Mouse (Mus musculus) cerebellum, postnatal 25 days (tissue): ENCODE measurements at regions not wholly inside any gene's neighbourhood (a gene's known extent, or its start where the extent isn't known, plus 50 kb on each side); places are given as distances from the start of the nearest gene placed in this dataset.

ENCODE experiments used
- DNase-seq, 2 experiments: peaks; one replicate each; pipeline ENCODE4 v3.0.0; 2021; ENCODE audit warnings: mixed read lengths in 2 of 2

- no peak for DNase-seq
Observed at GRCm38 (mm10) chr5:133198546-133198945, 655.4 kb upstream of the Auts2 start.

- no peak for DNase-seq
Observed at GRCm38 (mm10) chr5:133189798-133190571, 646.8 kb upstream of the Auts2 start.

DNA sequence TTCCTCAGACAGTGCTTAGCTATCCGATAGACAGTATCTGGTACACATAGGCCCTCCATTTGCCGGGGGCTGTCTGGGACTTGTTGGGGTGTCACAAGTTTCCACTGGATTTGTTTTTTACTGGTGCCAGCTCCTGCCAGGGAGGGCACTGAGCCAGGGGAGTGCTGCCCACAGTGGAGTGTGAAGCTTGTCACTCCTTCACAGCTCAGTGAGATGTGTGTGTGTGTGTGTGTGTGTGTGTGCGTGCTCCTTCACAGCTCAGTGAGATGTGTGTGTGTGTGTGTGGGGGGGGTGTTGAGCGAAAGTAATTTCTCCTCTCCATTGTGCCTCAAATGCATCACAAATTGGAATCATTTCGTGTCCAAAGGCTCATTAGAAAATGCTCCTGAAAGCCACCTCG, 632.5 kb upstream of the Auts2 start:
- peak in 1 of 2 experiments; percentile 31 for DNase-seq

DNA sequence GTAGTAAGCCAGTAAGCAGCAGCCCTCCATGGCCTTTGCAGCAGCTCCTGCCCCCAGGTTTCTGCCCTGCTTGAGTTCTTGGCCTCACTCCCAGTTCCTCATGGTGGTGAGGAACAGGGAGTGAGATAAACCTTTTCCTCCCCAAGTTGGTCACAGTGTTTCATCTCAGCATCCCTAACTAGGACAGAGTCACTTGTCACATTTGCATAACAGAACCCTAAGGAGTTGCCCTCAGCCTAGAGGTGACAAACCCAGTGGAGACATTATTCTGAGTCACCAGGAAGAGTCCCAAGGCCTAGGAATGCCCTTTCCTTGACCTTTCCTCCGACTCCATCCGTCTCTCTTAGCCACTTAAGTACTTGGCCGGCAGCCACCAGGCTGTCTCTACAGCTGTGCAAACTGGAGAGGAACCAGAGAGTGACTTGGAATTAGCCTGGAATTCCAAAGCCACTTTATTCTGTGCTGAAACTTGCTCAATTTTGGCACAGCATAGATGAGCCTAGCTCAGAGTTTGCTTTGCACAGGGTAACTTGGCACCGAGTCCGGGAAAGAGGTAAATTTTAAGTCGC, 630.1 kb upstream of the Auts2 start:
- peak; percentile 26 to 58 for DNase-seq

- no peak for DNase-seq
Observed at GRCm38 (mm10) chr5:133172686-133173085, 629.5 kb upstream of the Auts2 start.

DNA sequence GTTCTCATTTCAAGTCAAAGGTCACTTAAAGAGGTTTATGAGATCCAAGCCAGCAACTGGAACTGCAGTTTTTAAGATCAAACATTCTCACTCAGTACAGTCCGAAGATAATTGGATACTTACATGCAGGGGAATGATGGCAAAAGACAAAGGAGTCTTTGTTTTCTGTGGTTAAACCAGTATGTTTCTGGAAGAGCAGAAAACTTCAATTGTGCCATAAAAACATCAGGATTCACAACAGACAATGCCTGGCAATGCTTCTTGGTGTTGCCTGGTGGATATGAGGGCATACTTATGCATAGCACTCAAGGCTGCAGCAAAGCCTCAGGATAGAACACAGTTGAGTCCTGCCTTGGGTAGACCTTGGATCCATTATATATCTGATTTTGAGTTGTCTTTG, 628.1 kb upstream of the Auts2 start:
- no peak for DNase-seq

GRCm38 (mm10) chr5:133167576-133167975, 624.4 kb upstream of the Auts2 start:
- DNase-seq, result no peak

DNA sequence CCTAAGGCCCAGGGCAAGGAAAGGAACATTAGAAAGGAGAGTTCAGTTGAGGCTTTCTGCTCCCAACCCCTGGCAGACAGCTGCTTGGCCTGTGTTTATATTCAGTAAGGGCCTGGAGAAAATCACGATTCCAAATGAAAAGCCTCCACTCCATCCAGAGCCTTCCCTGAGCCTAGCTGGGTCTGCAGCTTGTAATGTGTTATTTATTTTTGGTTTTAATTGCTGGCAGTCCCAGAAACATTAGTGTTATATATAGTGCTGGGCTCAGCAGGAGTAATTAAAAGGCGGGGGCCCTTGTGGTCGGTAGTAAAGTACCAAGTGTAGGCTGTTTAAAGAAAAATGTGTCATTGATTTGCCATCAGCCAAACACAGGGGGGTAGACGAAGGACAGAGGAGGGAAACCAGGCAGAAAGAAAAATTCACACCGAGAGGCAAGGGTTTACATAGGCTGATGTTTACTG, 623.9 kb upstream of the Auts2 start:
- no peak for DNase-seq

DNA sequence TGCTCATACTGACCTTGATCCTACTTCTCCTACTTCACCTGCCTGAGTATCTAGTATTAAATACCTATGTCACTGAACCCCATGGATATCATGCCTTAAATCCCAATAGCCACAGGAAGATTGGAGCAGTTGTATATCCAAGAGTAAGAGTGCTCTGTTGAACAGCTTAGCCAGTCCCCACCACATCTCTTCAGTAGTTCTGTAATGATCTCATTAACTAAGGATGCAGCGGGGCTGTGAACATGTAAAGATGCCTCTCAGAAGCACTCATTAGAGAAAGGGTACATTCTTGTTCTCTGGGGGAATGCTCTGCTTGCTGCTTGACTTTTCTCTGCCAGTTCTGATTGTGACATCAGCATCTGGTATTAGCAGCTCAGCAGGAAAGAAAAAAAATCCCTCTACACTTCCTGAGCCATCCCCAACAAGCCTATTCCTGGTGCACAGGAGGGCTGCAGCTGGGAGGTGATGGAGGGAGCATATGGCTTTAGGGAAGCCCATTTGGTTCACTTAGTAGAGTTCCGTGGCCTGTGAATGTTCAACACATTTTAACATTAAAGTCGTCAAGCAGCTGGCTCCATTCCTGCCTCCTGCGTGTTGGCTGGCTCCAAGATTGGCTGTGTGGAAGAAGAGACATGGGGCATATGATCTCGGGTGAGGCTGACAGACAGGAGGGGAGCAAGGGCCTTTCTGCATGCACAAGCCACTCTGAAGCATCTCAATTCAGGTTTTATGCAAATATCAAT, 613.1 kb upstream of the Auts2 start:
- DNase-seq, result peak; percentile 19 to 28

DNA sequence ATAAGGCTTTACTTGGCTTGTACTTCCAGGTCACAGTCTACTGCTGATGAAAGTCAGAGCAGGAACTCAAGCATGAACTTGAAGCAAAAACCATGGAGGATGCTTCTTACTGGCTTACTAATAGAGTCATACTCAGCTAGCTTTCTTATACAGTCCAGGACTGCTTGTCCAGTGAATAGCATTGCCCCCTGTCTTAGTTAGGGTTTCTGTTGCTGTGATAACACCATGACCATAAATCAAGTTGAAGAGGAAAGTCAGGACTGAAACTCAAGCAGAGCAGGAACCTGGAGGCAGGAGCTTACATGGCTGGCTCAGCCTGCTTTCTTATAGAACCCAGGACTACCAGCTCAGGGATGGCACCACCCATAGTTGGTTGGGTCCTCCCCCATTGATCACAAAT, 602.9 kb upstream of the Auts2 start:
- DNase-seq, result no peak

- DNase-seq, result no peak
Observed at GRCm38 (mm10) chr5:133143679-133144078, 600.5 kb upstream of the Auts2 start.

- no peak for DNase-seq
Observed at GRCm38 (mm10) chr5:133142401-133143115, 599.4 kb upstream of the Auts2 start.

GRCm38 (mm10) chr5:133131042-133131441, 587.9 kb upstream of the Auts2 start:
- no peak for DNase-seq

GRCm38 (mm10) chr5:133130316-133130715, 587.2 kb upstream of the Auts2 start:
- DNase-seq, result no peak

DNA sequence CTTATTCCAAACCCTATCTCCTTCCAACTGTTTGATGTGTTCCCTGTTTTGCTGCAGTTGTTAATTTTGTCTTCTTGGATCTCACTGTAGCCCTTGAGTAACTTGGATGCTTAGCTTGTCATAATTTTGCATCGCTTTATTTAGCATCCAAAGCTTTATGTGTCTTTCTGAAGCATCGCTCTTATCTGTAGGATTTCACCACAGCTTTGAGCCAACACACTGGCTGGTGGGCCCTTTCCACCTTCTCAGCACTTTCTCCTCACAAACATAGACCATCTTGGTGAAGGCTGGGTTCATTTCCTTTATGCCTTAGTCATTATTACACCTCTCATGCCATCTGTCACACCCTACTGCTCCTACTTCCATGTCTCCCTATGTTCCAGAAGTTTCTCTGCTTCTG, 581.1 kb upstream of the Auts2 start:
- DNase-seq, result no peak

DNA sequence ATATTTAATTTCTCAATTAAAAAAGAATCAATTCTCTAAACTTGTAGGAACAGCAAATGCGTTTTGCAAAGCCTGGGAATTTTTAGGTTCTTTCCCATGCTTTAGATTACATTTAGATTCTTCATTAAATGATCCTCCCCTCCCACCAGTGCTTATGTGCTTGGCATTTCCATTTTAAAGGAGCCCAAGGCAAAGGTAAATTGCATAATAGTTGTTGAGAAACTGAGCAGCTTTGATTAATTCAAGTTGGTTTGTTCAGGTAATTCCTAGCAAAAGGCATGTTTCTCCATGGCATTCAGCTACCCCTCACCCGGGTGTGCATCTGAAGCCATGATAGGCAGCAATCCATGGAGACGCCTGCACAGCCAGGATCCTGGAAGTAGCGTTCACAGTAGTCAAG, 570.8 kb upstream of the Auts2 start:
- DNase-seq, result no peak

DNA sequence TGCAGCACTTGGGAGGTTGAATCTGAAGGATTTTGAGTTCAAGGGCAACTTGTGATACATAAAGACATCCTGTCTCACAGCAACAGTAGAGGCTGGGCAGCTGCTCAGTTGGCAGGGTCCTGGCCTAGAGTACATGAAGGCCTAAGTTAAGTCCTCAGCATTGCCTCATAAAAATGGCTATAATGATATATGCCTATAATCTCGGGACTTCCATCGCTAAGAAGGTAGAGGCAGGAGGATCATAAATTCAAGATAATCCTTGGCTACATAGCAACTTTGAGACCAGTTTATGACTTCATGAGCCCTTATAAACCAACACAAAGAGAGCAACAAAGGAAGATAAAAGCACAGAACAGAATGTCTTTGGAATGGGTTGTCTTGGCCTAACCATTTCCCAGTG, 570.0 kb upstream of the Auts2 start:
- no peak for DNase-seq

- peak; percentile 25 to 49 for DNase-seq
Observed at GRCm38 (mm10) chr5:133106691-133107354, 563.7 kb upstream of the Auts2 start.

DNA sequence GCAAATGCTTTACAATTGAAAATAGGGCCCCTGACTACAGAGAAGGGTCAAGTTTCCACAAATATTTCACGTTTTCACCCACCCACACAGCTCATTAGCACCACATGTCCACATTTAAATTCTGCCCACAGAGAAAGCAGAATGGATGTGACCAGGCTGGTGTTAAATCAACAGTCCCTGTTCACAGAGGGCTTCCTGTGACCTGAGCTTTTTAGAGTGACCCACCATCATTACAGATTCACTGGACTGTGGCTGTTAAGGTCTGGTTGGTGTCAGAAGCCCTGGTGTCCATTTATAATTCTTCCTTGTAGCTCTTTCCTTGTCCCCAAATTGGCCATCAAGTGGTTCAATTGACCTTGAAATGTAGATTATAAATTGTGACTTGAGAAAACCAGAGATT, 553.2 kb upstream of the Auts2 start:
- DNase-seq, result no peak

- DNase-seq, result no peak
Observed at GRCm38 (mm10) chr5:133084859-133085258, 541.7 kb upstream of the Auts2 start.

DNA sequence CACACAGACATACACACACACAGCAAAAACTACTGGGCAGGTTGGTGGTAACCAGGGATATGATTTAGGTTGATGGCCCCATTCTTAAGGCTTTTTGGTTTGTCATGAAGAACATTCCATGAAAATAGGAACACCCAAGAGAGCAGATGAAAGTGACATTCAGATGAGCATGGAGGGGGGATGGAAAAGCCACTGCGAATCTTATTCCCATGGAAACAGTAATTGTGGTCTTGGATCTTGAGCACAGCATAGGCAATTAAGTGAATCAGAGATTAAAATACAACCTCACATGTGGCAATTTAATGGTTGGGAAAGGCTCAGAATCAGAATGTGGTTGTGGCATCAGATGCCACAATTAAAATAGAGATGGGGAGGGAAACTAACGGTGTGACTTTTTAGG, 537.6 kb upstream of the Auts2 start:
- no peak for DNase-seq

DNA sequence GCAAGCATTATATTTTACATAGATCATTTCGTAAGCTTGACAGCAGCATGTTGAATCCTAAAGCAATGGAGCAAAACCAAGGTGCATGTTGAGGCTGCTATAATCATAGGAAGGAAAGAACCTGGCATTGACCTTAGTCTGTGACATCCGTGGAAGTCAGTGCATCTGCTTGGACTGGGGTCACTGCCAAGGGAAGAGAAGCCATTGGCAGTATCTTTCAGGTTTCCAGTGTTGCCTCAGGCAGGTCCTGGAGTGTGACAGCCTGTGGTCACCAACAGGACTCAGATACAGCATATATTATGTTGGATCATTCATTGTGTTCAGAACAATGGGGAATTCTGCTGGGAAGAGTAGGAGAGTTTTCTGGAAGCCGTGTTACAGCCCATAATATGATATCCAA, 535.8 kb upstream of the Auts2 start:
- DNase-seq, result peak; percentile 61 to 79

DNA sequence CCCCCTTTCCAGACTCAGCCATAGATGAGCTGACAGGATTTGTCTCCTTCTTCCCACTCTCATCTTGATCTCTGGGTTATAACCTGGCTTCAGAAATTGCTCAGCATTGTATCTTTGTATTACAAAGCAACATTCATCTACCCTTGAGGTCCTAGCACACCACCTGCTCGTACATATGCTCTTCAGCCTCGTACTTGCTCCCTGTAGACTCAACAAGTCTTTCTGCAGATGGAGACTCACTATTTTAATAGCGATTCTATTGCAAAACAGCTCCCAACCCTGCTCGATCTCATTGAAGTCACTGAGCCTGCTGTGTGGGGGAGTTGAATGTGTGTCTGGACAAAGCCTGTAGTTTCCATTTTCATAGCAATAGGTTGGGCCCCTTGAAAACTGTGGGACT, 535.2 kb upstream of the Auts2 start:
- DNase-seq, result peak in 1 of 2 experiments; percentile 15
